Mouse (Mus musculus) neural tube, embryonic 12.5 days (tissue): ENCODE measurements around the gene Vmn2r15. TPM values are rescaled to one million over a fixed set of nuclear protein-coding genes. Genes with fewer than 3 reads are reported as not detected.

Source experiments
- ATAC-seq: fragments of 200-750 bp; cut with Nextera tagmentation; 2 replicates; pipeline ENCODE4 v1.8.0; 2017; ENCODE audit warnings: low read depth, mild to moderate bottlenecking, moderate TSS enrichment, moderate library complexity; ENCODE audit not compliant: low FRiP score
- H3K27ac ChIP-seq: fragments of 300-500 bp; sonication (generic); 2 replicates; pipeline ENCODE4 v1.5.1; 2016
- H3K27me3 ChIP-seq: fragments of 300-500 bp; sonication (generic); replicated peaks from 2 replicates; pipeline ENCODE4 v1.6.1; 2016; ENCODE audit warnings: mild to moderate bottlenecking
- H3K36me3 ChIP-seq: fragments of 300-500 bp; sonication (generic); 2 replicates; pipeline ENCODE4 v1.6.1; 2016; ENCODE audit warnings: mild to moderate bottlenecking
- H3K4me1 ChIP-seq: fragments of 300-500 bp; sonication (generic); 2 replicates; pipeline ENCODE4 v1.6.1; 2016
- H3K4me2 ChIP-seq: fragments of 300-500 bp; sonication (generic); replicated peaks from 2 replicates; pipeline ENCODE4 v1.6.1; 2016; ENCODE audit warnings: mild to moderate bottlenecking
- H3K4me3 ChIP-seq: fragments of 300-500 bp; sonication (generic); 2 replicates; pipeline ENCODE4 v1.5.1; 2016
- H3K9ac ChIP-seq: fragments of 300-500 bp; sonication (generic); 2 replicates; pipeline ENCODE4 v1.6.1; 2016; ENCODE audit warnings: mild to moderate bottlenecking
- H3K9me3 ChIP-seq: fragments of 300-500 bp; sonication (generic); 2 replicates; pipeline ENCODE4 v1.6.1; 2016; ENCODE audit warnings: mild to moderate bottlenecking
- WGBS: fragments of 180-500 bp; shearing (Covaris S2); methylation state at CpG from one replicate; pipeline ENCODE4 v1.1.7; 2016; 5-methylcytosine and 5-hydroxymethylcytosine counted together
- polyA plus RNA-seq: library from polyadenylated mRNA; unstranded; fragments of >200 nt; fragmentation: Nextera tagmentation; extraction: Ambion mirVana; gene quantifications from 2 replicates; pipeline ENCODE4 v1.2.1, GENCODE M21; 2016

Gene Vmn2r15
- polyA plus RNA-seq: not detected in 2 replicates

DNA sequence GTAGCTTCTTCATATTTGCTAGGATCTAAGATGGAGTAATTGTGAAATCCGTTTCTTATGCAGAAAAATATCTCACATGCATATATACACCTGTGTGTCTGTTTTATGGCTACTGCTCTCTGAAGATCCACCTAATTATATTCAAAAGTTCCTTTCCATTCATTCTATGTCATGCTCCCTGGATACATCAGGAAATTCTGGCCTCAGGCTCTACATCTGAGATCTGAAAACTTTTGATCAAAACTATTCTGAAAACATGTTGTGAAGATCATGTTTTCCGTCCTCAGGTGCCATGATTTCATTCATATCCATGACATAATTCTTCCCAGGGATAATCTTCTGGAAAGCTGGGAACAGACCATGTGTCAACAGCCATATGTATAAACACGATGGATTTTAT, at the start of gene Vmn2r15:
Vmn2r15 (minus strand) TSS at position 101 of the 400 bp plus-strand sequence.
- WGBS: 67% methylated on average over 3 of the region's 3 CpGs
- H3K36me3 ChIP-seq: no peaks in the 10 kb centered on the region
- no peaks in the 10 kb centered on the region for H3K27me3 ChIP-seq
- no peak within 1 kb of the TSS for H3K27ac ChIP-seq
- no peak within 1 kb of the TSS for H3K4me3 ChIP-seq
- H3K4me2 ChIP-seq: no peak within 1 kb of the TSS
- no peak within 1 kb of the TSS for H3K9ac ChIP-seq
- ATAC-seq: no peak
- peaks cover 14% of the 10 kb centered on the region for H3K9me3 ChIP-seq
- H3K4me1 ChIP-seq: no peaks in the 10 kb centered on the region

DNA sequence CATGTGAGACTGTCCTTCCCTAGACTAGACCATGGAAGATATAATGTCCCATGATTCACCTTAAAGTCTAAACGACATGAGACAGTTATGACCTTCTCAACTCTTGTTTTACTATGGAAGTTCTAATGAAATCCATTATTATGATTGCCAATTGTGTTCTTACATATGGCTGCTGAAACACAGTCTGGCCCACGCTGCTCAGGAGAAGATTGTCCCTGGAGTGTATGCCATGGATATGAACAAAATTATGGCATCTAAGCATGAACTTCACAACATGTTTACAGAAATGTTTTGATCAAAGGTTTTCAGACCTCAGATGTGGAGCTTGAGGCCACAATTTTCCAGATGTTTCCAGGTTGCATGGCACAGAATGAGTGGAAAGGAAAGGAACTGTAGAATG, 32.4 kb upstream of the Vmn2r15 start, which contains the start of gene Vmn2r16:
Vmn2r16 (plus strand) TSS at position 301 of the 400 bp plus-strand sequence.
- no peaks in the 10 kb centered on the region for H3K36me3 ChIP-seq
- no peak within 1 kb of the TSS for H3K9ac ChIP-seq
- no peak for ATAC-seq
- no peaks in the 10 kb centered on the region for H3K27me3 ChIP-seq
- H3K4me2 ChIP-seq: no peak within 1 kb of the TSS
- H3K4me3 ChIP-seq: no peak within 1 kb of the TSS
- peaks cover 26% of the 10 kb centered on the region for H3K9me3 ChIP-seq
- 62% methylated on average over 2 of the region's 2 CpGs for WGBS
- H3K4me1 ChIP-seq: no peaks in the 10 kb centered on the region
- no peak within 1 kb of the TSS for H3K27ac ChIP-seq

- H3K27ac ChIP-seq: no peak overlapping the region
- H3K36me3 ChIP-seq: no peaks in the 10 kb centered on the region
- H3K4me2 ChIP-seq: no peak overlapping the region
- no peak for ATAC-seq
- no peak overlapping the region for H3K4me3 ChIP-seq
- H3K4me1 ChIP-seq: no peaks in the 10 kb centered on the region
- no peaks in the 10 kb centered on the region for H3K27me3 ChIP-seq
- 86% methylated on average over 3 of the region's 3 CpGs for WGBS
- H3K9me3 ChIP-seq: peaks cover 13% of the 10 kb centered on the region
- H3K9ac ChIP-seq: no peak overlapping the region
These were observed 2.8 kb downstream of the Vmn2r15 start for GRCm38 (mm10) chr5:109294655-109295054.

Other genes starting within 250 kb of the Vmn2r15 start
- gene Vmn2r11, start 238.1 kb downstream of the Vmn2r15 start, polyA plus RNA-seq: not detected in 2 replicates
- not detected in 2 replicates for gene Vmn2r12, start 199.7 kb downstream of the Vmn2r15 start, polyA plus RNA-seq
- gene Vmn2r13, start 105.4 kb downstream of the Vmn2r15 start, polyA plus RNA-seq: not detected in 2 replicates
- gene Vmn2r14, start 72.9 kb downstream of the Vmn2r15 start, polyA plus RNA-seq: not detected in 2 replicates
- not detected in 2 replicates for gene Vmn2r16, start 32.5 kb upstream of the Vmn2r15 start, polyA plus RNA-seq
- not detected in 2 replicates for gene Vmn2r17, start 122.0 kb upstream of the Vmn2r15 start, polyA plus RNA-seq